Mouse (Mus musculus): ENCODE data around the gene Traf3ip1. TPM values are rescaled to one million over a fixed set of nuclear protein-coding genes. Genes with fewer than 3 reads are reported as not detected.

The Traf3ip1 gene
- total and polyA plus RNA-seq, 2 experiments from 2014 or later, result 6.4 to 15.8 TPM

DNA sequence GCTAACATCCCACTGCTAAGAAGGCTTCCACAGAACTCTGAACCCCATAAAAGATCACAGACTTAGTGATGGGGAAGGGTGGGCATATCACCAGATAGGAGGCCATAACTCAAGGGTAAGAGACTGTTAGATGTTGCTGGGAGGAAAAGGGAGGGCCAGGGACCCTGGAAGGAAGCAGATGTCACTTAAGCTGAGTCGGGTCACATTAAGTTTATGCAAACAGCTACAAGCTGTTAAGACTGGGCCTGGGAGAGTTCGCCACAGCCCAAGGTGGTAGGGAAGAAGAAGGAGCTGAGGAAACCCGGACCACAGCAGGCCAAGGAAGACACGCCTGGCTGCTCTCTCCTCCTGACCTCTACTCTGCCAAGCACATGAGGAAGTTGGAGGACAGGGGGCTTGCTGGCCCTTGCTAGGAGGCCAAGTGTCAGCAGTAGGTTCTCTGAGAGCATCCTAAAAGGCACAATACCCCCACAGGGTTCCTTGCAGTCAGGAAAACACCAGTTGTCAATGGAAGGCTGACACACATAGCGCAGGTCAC lies 42.8 kb upstream of the Traf3ip1 start:
- H3K9me3 ChIP-seq (ENCODE audit: low read length), result no peaks in the 10 kb centered on the region
- ATAC-seq (no peak), DNase-seq (no peak)
- no peak overlapping the region for H3K27ac ChIP-seq (ENCODE audit: low read depth, low read length)
- peaks cover 14% of the 10 kb centered on the region for H3K4me1 ChIP-seq (ENCODE audit: insufficient read depth)
- no peak overlapping the region for H3K4me2 ChIP-seq (ENCODE audit: low read depth)
- no peak overlapping the region for H3K4me3 ChIP-seq (ENCODE audit: low read depth, low read length)
- no peak overlapping the region for H3K9ac ChIP-seq
- 81% methylated on average over 5 of the region's 5 CpGs for WGBS
- peaks cover 34% of the 10 kb centered on the region for H3K36me3 ChIP-seq (ENCODE audit: insufficient read depth)
- no peaks in the 10 kb centered on the region for H3K27me3 ChIP-seq (ENCODE audit: insufficient read depth, low read length)
- TF ChIP-seq CTCF (IDR thresholded peaks at IDR 0.05; ENCODE audit: low read depth), result no peak

GRCm38 (mm10) chr1:91453932-91454331 lies 40.5 kb upstream of the Traf3ip1 start:
- no peaks in the 10 kb centered on the region for H3K27me3 ChIP-seq (ENCODE audit: insufficient read depth, low read length)
- WGBS, result 84% methylated on average over 9 of the region's 9 CpGs
- no peak overlapping the region for H3K4me3 ChIP-seq (ENCODE audit: low read depth, low read length)
- H3K4me1 ChIP-seq (ENCODE audit: insufficient read depth), result peaks cover 20% of the 10 kb centered on the region
- H3K27ac ChIP-seq (ENCODE audit: low read depth, low read length), result no peak overlapping the region
- no peak overlapping the region for H3K9ac ChIP-seq
- no peak overlapping the region for H3K4me2 ChIP-seq (ENCODE audit: low read depth)
- DNase-seq, result no peak
- H3K9me3 ChIP-seq (ENCODE audit: low read length), result no peaks in the 10 kb centered on the region
- peaks cover 14% of the 10 kb centered on the region; the same call in 1 of the 2 replicates for H3K36me3 ChIP-seq (ENCODE audit: insufficient read depth)
- ATAC-seq, result no peak
- no peak for TF ChIP-seq CTCF (IDR thresholded peaks at IDR 0.05; ENCODE audit: low read depth)

GRCm38 (mm10) chr1:91454366-91454765 lies 40.1 kb upstream of the Traf3ip1 start:
- DNase-seq, result no peak
- Histone ChIP-seq H3K27ac (ENCODE audit: low read depth, low read length) (no peak overlapping the region), H3K36me3 (ENCODE audit: insufficient read depth) (peaks cover 10% of the 10 kb centered on the region; the same call in 1 of the 2 replicates), H3K4me3 (ENCODE audit: low read depth, low read length) (no peak overlapping the region), H3K9ac (no peak overlapping the region), H3K27me3 (ENCODE audit: insufficient read depth, low read length) (no peaks in the 10 kb centered on the region), H3K4me1 (ENCODE audit: insufficient read depth) (peaks cover 20% of the 10 kb centered on the region), H3K4me2 (ENCODE audit: low read depth) (no peak overlapping the region), H3K9me3 (ENCODE audit: low read length) (no peaks in the 10 kb centered on the region)
- 96% methylated on average over 3 of the region's 3 CpGs for WGBS
- no peak for TF ChIP-seq CTCF (IDR thresholded peaks at IDR 0.05; ENCODE audit: low read depth)
- ATAC-seq, result no peak

DNA sequence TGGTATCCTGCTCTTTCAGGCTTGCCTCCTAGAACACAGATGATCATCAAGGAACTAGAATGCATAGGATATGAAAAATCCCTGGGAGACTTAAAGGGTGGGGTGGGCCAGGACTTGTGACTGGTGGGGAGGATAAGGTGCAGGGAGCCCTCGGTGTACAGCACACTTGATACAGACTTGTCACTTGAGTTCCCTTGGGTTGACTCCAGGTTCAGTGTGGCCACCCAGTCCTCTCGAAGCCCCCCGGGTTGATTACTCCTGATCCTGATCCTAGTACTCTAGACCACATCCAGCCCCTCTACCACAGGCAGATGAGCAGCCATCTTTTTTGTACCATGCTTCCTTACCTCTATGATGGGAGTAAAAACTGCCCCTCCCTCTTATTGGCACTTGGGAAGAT lies 39.5 kb upstream of the Traf3ip1 start:
- H3K36me3 ChIP-seq (ENCODE audit: insufficient read depth), result 0 out of 2 replicates have a peak, but pooled peaks cover 6% of the 10 kb centered on the region
- H3K4me2 ChIP-seq (ENCODE audit: low read depth), result no peak overlapping the region
- no peaks in the 10 kb centered on the region for H3K27me3 ChIP-seq (ENCODE audit: insufficient read depth, low read length)
- H3K4me1 ChIP-seq (ENCODE audit: insufficient read depth), result peaks cover 20% of the 10 kb centered on the region
- no peak overlapping the region for H3K9ac ChIP-seq
- no peaks in the 10 kb centered on the region for H3K9me3 ChIP-seq (ENCODE audit: low read length)
- WGBS, result 97% methylated on average over 3 of the region's 3 CpGs
- H3K27ac ChIP-seq (ENCODE audit: low read depth, low read length), result no peak overlapping the region
- DNase-seq, result no peak
- no peak for TF ChIP-seq CTCF (IDR thresholded peaks at IDR 0.05; ENCODE audit: low read depth)
- no peak for ATAC-seq
- no peak overlapping the region for H3K4me3 ChIP-seq (ENCODE audit: low read depth, low read length)

DNA sequence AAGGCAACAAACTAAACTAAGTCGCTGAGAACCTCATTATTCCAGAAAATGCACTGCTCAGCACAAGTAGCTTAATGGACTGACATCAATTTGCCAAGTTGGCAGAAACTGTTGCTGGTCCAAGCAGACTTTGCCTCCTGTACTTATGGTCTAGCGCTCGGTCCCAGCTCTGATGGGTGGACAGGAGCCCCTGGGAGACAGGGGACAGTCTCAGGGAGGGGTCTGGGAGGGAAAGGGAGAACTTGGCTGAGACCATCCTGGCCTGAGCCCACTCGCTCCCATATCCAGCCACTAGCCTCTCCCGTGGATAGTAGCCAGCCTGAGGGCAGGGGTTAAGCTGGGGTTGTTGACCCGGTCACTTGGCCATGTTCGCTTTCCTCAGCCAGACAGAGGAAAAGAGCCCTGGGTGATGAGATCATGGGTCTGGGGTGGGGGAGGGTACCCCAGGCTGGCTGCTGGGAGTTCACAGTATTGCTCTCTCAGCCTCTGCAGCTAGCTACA lies 38.7 kb upstream of the Traf3ip1 start:
- DNase-seq, result peak; percentile 17
- no peaks in the 10 kb centered on the region for H3K9me3 ChIP-seq (ENCODE audit: low read length)
- peaks cover 20% of the 10 kb centered on the region for H3K4me1 ChIP-seq (ENCODE audit: insufficient read depth)
- no peaks in the 10 kb centered on the region for H3K36me3 ChIP-seq (ENCODE audit: insufficient read depth)
- WGBS, result 35% methylated on average over 7 of the region's 7 CpGs
- H3K27me3 ChIP-seq (ENCODE audit: insufficient read depth, low read length), result no peaks in the 10 kb centered on the region
- H3K27ac ChIP-seq (ENCODE audit: low read depth, low read length), result peak overlapping the region; percentile 29; the same call in 1 of the 2 replicates
- 0 out of 2 replicates have a peak overlapping the region, but pooled peaks have one; percentile 18 for H3K9ac ChIP-seq
- no peak for ATAC-seq
- peak overlapping the region; percentile 26 for H3K4me2 ChIP-seq (ENCODE audit: low read depth)
- no peak for TF ChIP-seq CTCF (IDR thresholded peaks at IDR 0.05; ENCODE audit: low read depth)
- no peak overlapping the region for H3K4me3 ChIP-seq (ENCODE audit: low read depth, low read length)

DNA sequence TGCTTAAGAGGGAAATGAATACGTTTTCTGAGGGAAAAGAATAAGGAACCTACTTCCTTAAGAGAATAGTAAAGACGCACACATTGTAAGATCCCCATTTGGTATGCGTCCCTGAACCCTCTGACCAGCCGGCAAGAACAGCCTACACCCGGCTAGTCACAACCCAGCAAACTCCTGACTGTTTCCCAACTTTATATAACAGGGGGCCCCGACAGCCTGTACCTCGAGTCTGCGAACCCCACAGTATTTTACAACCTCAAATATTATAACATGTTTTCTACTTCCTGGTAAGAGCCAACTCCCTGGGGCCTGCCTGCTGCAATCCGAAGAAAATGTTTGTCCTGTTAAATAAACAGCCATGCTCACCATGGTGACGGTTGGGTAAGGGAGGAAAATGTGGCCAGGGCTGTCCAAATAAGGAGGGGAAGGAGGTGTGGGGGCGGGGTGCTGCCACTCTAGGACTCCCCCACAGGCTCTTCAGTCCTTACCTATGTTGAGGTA lies 38.1 kb upstream of the Traf3ip1 start:
- H3K4me2 ChIP-seq (ENCODE audit: low read depth), result peak overlapping the region; percentile 26; the same call in 1 of the 2 replicates
- no peaks in the 10 kb centered on the region for H3K36me3 ChIP-seq (ENCODE audit: insufficient read depth)
- DNase-seq (peak; percentile 29), ATAC-seq (no peak)
- H3K27me3 ChIP-seq (ENCODE audit: insufficient read depth, low read length), result no peaks in the 10 kb centered on the region
- H3K27ac ChIP-seq (ENCODE audit: low read depth, low read length), result peak overlapping the region; percentile 29; the same call in 1 of the 2 replicates
- H3K9me3 ChIP-seq (ENCODE audit: low read length), result no peaks in the 10 kb centered on the region
- no peak overlapping the region for H3K9ac ChIP-seq
- no peak for TF ChIP-seq CTCF (IDR thresholded peaks at IDR 0.05; ENCODE audit: low read depth)
- peaks cover 20% of the 10 kb centered on the region for H3K4me1 ChIP-seq (ENCODE audit: insufficient read depth)
- no peak overlapping the region for H3K4me3 ChIP-seq (ENCODE audit: low read depth, low read length)
- WGBS, result 24% methylated on average over 11 of the region's 11 CpGs

- DNase-seq, result no peak
- TF ChIP-seq CTCF (IDR thresholded peaks at IDR 0.05; ENCODE audit: low read depth), result no peak
- peaks cover 20% of the 10 kb centered on the region for H3K4me1 ChIP-seq (ENCODE audit: insufficient read depth)
- no peaks in the 10 kb centered on the region for H3K9me3 ChIP-seq (ENCODE audit: low read length)
- 91% methylated on average over 4 of the region's 4 CpGs for WGBS
- H3K4me3 ChIP-seq (ENCODE audit: low read depth, low read length), result no peak overlapping the region
- no peaks in the 10 kb centered on the region for H3K27me3 ChIP-seq (ENCODE audit: insufficient read depth, low read length)
- no peaks in the 10 kb centered on the region for H3K36me3 ChIP-seq (ENCODE audit: insufficient read depth)
- no peak overlapping the region for H3K27ac ChIP-seq (ENCODE audit: low read depth, low read length)
- H3K9ac ChIP-seq, result no peak overlapping the region
- no peak overlapping the region for H3K4me2 ChIP-seq (ENCODE audit: low read depth)
- ATAC-seq, result no peak
These were observed 37.3 kb upstream of the Traf3ip1 start for GRCm38 (mm10) chr1:91457116-91457515.
